Mouse (Mus musculus): ENCODE results near the gene Sertad2. TPM values are rescaled to one million over a fixed set of nuclear protein-coding genes. Genes with fewer than 3 reads are reported as not detected.
A peak's percentile ranks its signal among the peaks of the same experiment; 100 is the strongest.

Sertad2 gene
- 10 to 100 TPM; 23.0 to 28.5 TPM for total RNA-seq (2021)
- long read RNA-seq, experiment 1, partial matches to known transcripts: 0 of 32 reads
- long read RNA-seq, experiment 1, other reads (novel, unspliced or antisense): 32 of 32 reads
- long read RNA-seq, experiment 2, full-length matches to known transcripts: 1 of 8 reads
- long read RNA-seq, experiment 2, partial matches to known transcripts: 0 of 8 reads
- long read RNA-seq, experiment 2, other reads (novel, unspliced or antisense): 7 of 8 reads

GRCm38 (mm10) chr11:20542739-20543452 lies at the start of gene Sertad2:
Gene Sertad2, plus strand, starts transcription at chr11:20543253.
- H3K27ac ChIP-seq: peak within 1 kb of the TSS; percentile 90
- no peak; the same call in none of the 2 replicates for TF ChIP-seq CTCF (IDR thresholded peaks at IDR 0.05)
- peak within 1 kb of the TSS; percentile 85 for H3K4me3 ChIP-seq
- intact Hi-C loops (cut with DNase I): loop anchor here (1.0 to 5.0 kb wide), 6 partner anchors 11 to 721 kb away; partner anchors contain the start of genes Aftph and Peli1
- DNase-seq (ENCODE audit: extremely low spot score in 1 of 2, low spot score in 2 of 2): peak; percentile 98 to 100

GRCm38 (mm10) chr11:20493922-20494626 lies 49.0 kb upstream of the Sertad2 start:
- TF ChIP-seq CTCF (IDR thresholded peaks at IDR 0.05): no peak
- Histone ChIP-seq H3K27ac (no peak overlapping the region), H3K4me3 (no peak overlapping the region)
- intact Hi-C loops (cut with DNase I): no loop called here
- DNase-seq (ENCODE audit: extremely low spot score in 1 of 2, low spot score in 2 of 2): no peak

GRCm38 (mm10) chr11:20500516-20500915 lies 42.5 kb upstream of the Sertad2 start:
- TF ChIP-seq CTCF (IDR thresholded peaks at IDR 0.05): peak; percentile 15; the same call in 1 of the 2 replicates
- intact Hi-C loops (cut with DNase I): no loop called here
- no peak overlapping the region for H3K27ac ChIP-seq
- H3K4me3 ChIP-seq: no peak overlapping the region
- no peak for DNase-seq (ENCODE audit: extremely low spot score in 1 of 2, low spot score in 2 of 2)

- Histone ChIP-seq H3K4me3 (no peak overlapping the region), H3K27ac (no peak overlapping the region)
- intact Hi-C loops (cut with DNase I): no loop called here
- TF ChIP-seq CTCF (IDR thresholded peaks at IDR 0.05): no peak; the same call in 1 of the 2 replicates
- no peak for DNase-seq (ENCODE audit: extremely low spot score in 1 of 2, low spot score in 2 of 2)
Measured at GRCm38 (mm10) chr11:20501160-20501955, 41.7 kb upstream of the Sertad2 start.

GRCm38 (mm10) chr11:20513574-20513973 lies 29.5 kb upstream of the Sertad2 start:
- no peak for DNase-seq (ENCODE audit: extremely low spot score in 1 of 2, low spot score in 2 of 2)
- H3K4me3 ChIP-seq: no peak overlapping the region
- no peak overlapping the region for H3K27ac ChIP-seq
- intact Hi-C loops (cut with DNase I): no loop called here
- no peak for TF ChIP-seq CTCF (IDR thresholded peaks at IDR 0.05)

- intact Hi-C loops (cut with DNase I): no loop called here
Measured at GRCm38 (mm10) chr11:20514757-20515156, 28.3 kb upstream of the Sertad2 start.

GRCm38 (mm10) chr11:20521321-20521720 lies 21.7 kb upstream of the Sertad2 start:
- no peak for DNase-seq (ENCODE audit: extremely low spot score in 1 of 2, low spot score in 2 of 2)
- Histone ChIP-seq H3K27ac (no peak overlapping the region), H3K4me3 (no peak overlapping the region)
- intact Hi-C loops (cut with DNase I): no loop called here
- no peak for TF ChIP-seq CTCF (IDR thresholded peaks at IDR 0.05)

More at GRCm38 (mm10) chr11:20514757-20515156, 28.3 kb upstream of the Sertad2 start:
- DNase-seq (ENCODE audit: extremely low spot score in 1 of 2, low spot score in 2 of 2): no peak
- Histone ChIP-seq H3K4me3 (no peak overlapping the region), H3K27ac (no peak overlapping the region)
- no peak for TF ChIP-seq CTCF (IDR thresholded peaks at IDR 0.05)

GRCm38 (mm10) chr11:20522750-20523149 lies 20.3 kb upstream of the Sertad2 start:
- no peak for DNase-seq (ENCODE audit: extremely low spot score in 1 of 2, low spot score in 2 of 2)
- TF ChIP-seq CTCF (IDR thresholded peaks at IDR 0.05): no peak

GRCm38 (mm10) chr11:20524435-20524834 lies 18.6 kb upstream of the Sertad2 start:
- intact Hi-C loops (cut with DNase I): no loop called here
- TF ChIP-seq CTCF (IDR thresholded peaks at IDR 0.05): no peak
- no peak overlapping the region for H3K27ac ChIP-seq
- H3K4me3 ChIP-seq: no peak overlapping the region
- no peak for DNase-seq (ENCODE audit: extremely low spot score in 1 of 2, low spot score in 2 of 2)

More at GRCm38 (mm10) chr11:20522750-20523149, 20.3 kb upstream of the Sertad2 start:
- Histone ChIP-seq H3K4me3 (no peak overlapping the region), H3K27ac (no peak overlapping the region)
- intact Hi-C loops (cut with DNase I): no loop called here

- TF ChIP-seq CTCF (IDR thresholded peaks at IDR 0.05): no peak
Measured at GRCm38 (mm10) chr11:20525909-20526308, 17.1 kb upstream of the Sertad2 start.

GRCm38 (mm10) chr11:20527901-20528300 lies 15.2 kb upstream of the Sertad2 start:
- intact Hi-C loops (cut with DNase I): no loop called here

More at GRCm38 (mm10) chr11:20525909-20526308, 17.1 kb upstream of the Sertad2 start:
- intact Hi-C loops (cut with DNase I): no loop called here
- no peak for DNase-seq (ENCODE audit: extremely low spot score in 1 of 2, low spot score in 2 of 2)
- Histone ChIP-seq H3K27ac (no peak overlapping the region), H3K4me3 (no peak overlapping the region)

More at GRCm38 (mm10) chr11:20527901-20528300, 15.2 kb upstream of the Sertad2 start:
- no peak for TF ChIP-seq CTCF (IDR thresholded peaks at IDR 0.05)
- no peak for DNase-seq (ENCODE audit: extremely low spot score in 1 of 2, low spot score in 2 of 2)
- no peak overlapping the region for H3K4me3 ChIP-seq
- H3K27ac ChIP-seq: no peak overlapping the region
